ENCODE assay signal across 9 mouse cellular contexts in genomic region chr3:87157297-87157696, GRCm38 (mm10). TPM values are rescaled to one million over a fixed set of nuclear protein-coding genes. Genes with fewer than 3 reads are reported as not detected.
DNase-seq lines count a peak whose midpoint lies in the region; ATAC-seq lines count a peak whose summit lies in the region.
"Had no signal": no experiment of that assay in that cellular context is flagged by ENCODE, and none has a peak within 500 bp of the region (broad histone marks: within the 10 kb centered on the region; RNA-seq: fewer than 3 reads in every experiment).

No protein-coding gene starts in this region.

- 56% methylated on average over 6 of the region's 6 CpGs for WGBS in kidney, embryonic 16.5 days
- WGBS in embryonic facial prominence, embryonic 15.5 days, result 32% methylated on average over 6 of the region's 6 CpGs
- 53% methylated on average over 6 of the region's 6 CpGs for WGBS in intestine, embryonic 15.5 days
- 75% methylated on average over 5 of the region's 6 CpGs for WGBS in neural tube, embryonic 13.5 days

- no peaks in the 10 kb centered on the region for H3K27me3 ChIP-seq in kidney, embryonic 16.5 days (ENCODE audit: insufficient read depth, low read length)
- no peaks in the 10 kb centered on the region for H3K27me3 ChIP-seq in embryonic facial prominence, embryonic 15.5 days
- H3K27me3 ChIP-seq in intestine, embryonic 15.5 days (replicated peaks), result no peaks in the 10 kb centered on the region
- H3K27me3 ChIP-seq in neural tube, embryonic 13.5 days, result no peaks in the 10 kb centered on the region

- no peak for DNase-seq in kidney, postnatal 10 days
- DNase-seq in left cerebral cortex, postnatal 4 days, result no peak
- DNase-seq: cerebellum, adult 8-10 months; thymus, adult 2 months had no signal

- no peak overlapping the region for H3K4me3 ChIP-seq in kidney, embryonic 16.5 days (ENCODE audit: low read length)
- no peak overlapping the region for H3K4me3 ChIP-seq in embryonic facial prominence, embryonic 15.5 days (replicated peaks)
- H3K4me3 ChIP-seq in intestine, embryonic 15.5 days (replicated peaks), result no peak overlapping the region
- H3K4me3 ChIP-seq in neural tube, embryonic 13.5 days, result no peak overlapping the region

- ATAC-seq in kidney, embryonic 16.5 days (ENCODE audit: low FRiP score, low TSS enrichment), result no peak
- no peak for ATAC-seq in embryonic facial prominence, embryonic 15.5 days (ENCODE audit: insufficient number of reproducible peaks, low FRiP score, low TSS enrichment, low read depth)
- no peak for ATAC-seq in intestine, embryonic 15.5 days
- no peak for ATAC-seq in neural tube, embryonic 13.5 days (ENCODE audit: low read depth)
- ATAC-seq in inflammation-experienced regulatory T-cells, adult 6 months, result no peak

- peaks cover 69% of the 10 kb centered on the region for H3K4me1 ChIP-seq in kidney, embryonic 16.5 days (ENCODE audit: insufficient read depth, low read length)
- peaks cover 79% of the 10 kb centered on the region for H3K4me1 ChIP-seq in embryonic facial prominence, embryonic 15.5 days
- peaks cover 37% of the 10 kb centered on the region for H3K4me1 ChIP-seq in intestine, embryonic 15.5 days (replicated peaks)
- H3K4me1 ChIP-seq in neural tube, embryonic 13.5 days (replicated peaks), result peaks cover 90% of the 10 kb centered on the region

- intact Hi-C loops in left cerebral cortex, postnatal 4 days (cut with DNase I), result no loop called here

- H3K9me3 ChIP-seq in kidney, embryonic 16.5 days (ENCODE audit: low read length), result no peaks in the 10 kb centered on the region
- no peaks in the 10 kb centered on the region for H3K9me3 ChIP-seq in embryonic facial prominence, embryonic 15.5 days (replicated peaks)
- H3K9me3 ChIP-seq in intestine, embryonic 15.5 days, result no peaks in the 10 kb centered on the region
- no peaks in the 10 kb centered on the region for H3K9me3 ChIP-seq in neural tube, embryonic 13.5 days

- H3K9ac ChIP-seq in kidney, embryonic 16.5 days (replicated peaks; ENCODE audit: low read length), result peak overlapping the region; percentile 23
- no peak overlapping the region for H3K9ac ChIP-seq in embryonic facial prominence, embryonic 15.5 days
- no peak overlapping the region for H3K9ac ChIP-seq in intestine, embryonic 15.5 days
- no peak overlapping the region for H3K9ac ChIP-seq in neural tube, embryonic 13.5 days

- 0 out of 2 replicates have a peak overlapping the region, but pooled peaks have one; percentile 29 for H3K4me2 ChIP-seq in kidney, embryonic 16.5 days (replicated peaks; ENCODE audit: low read depth, low read length)
- H3K4me2 ChIP-seq in embryonic facial prominence, embryonic 15.5 days (replicated peaks), result peak overlapping the region; percentile 28
- H3K4me2 ChIP-seq in intestine, embryonic 15.5 days (replicated peaks), result peak overlapping the region; percentile 35; the same call in 1 of the 2 replicates
- H3K4me2 ChIP-seq in neural tube, embryonic 13.5 days, result no peak overlapping the region

- peak overlapping the region; percentile 94 for H3K27ac ChIP-seq in kidney, embryonic 16.5 days (ENCODE audit: low read length)
- peak overlapping the region; percentile 93 for H3K27ac ChIP-seq in embryonic facial prominence, embryonic 15.5 days (replicated peaks)
- peak overlapping the region; percentile 86 for H3K27ac ChIP-seq in intestine, embryonic 15.5 days
- H3K27ac ChIP-seq in neural tube, embryonic 13.5 days (replicated peaks), result peak overlapping the region; percentile 68

- H3K36me3 ChIP-seq in kidney, embryonic 16.5 days (ENCODE audit: insufficient read depth, low read length), result no peaks in the 10 kb centered on the region
- H3K36me3 ChIP-seq in embryonic facial prominence, embryonic 15.5 days, result no peaks in the 10 kb centered on the region
- H3K36me3 ChIP-seq in intestine, embryonic 15.5 days, result no peaks in the 10 kb centered on the region
- no peaks in the 10 kb centered on the region for H3K36me3 ChIP-seq in neural tube, embryonic 13.5 days

RNA-seq across cellular contexts. Expression of gene Kirrel, which starts 17.2 kb away (rescaled TPM):
- polyA plus RNA-seq in kidney, embryonic 16.5 days (2015; fragmentation: Nextera tagmentation; extraction: Ambion mirVana), result 16.4 and 18.6 TPM in 2 replicates
- 19.6 and 20.1 TPM in 2 replicates for polyA plus RNA-seq in embryonic facial prominence, embryonic 15.5 days (2015; fragmentation: Nextera tagmentation; extraction: Ambion mirVana)
- 11.0 and 11.8 TPM in 2 replicates for polyA plus RNA-seq in intestine, embryonic 15.5 days (2015; fragmentation: Nextera tagmentation; extraction: Ambion mirVana)
- polyA plus RNA-seq in neural tube, embryonic 13.5 days (2015; fragmentation: Nextera tagmentation; extraction: Ambion mirVana), result 9.8 and 10.4 TPM in 2 replicates
- total RNA-seq in left cerebral cortex, postnatal 4 days (2021), result 1 to 10 TPM; 9.1 to 9.5 TPM
- not detected for polyA plus RNA-seq in inflammation-experienced regulatory T-cells, adult 6 months (2017; shearing (Covaris generic))

Comparison
In these comparisons a context has a peak if more than half of its experiments do, and no peak if none do; other contexts are left out.
1. RNA of gene Kirrel, which starts 17.2 kb away (polyA plus RNA-seq): 19.6 to 20.1 TPM in embryonic facial prominence, embryonic 15.5 days, 16.4 to 18.6 TPM in kidney, embryonic 16.5 days, 11.0 to 11.8 TPM in intestine, embryonic 15.5 days and 9.8 to 10.4 TPM in neural tube, embryonic 13.5 days; not detected in inflammation-experienced regulatory T-cells, adult 6 months; every median in the first group is over 10 times any median in the second.
2. Peak in every context shown above with its lines, with median percentiles within 50 percentile points of each other: H3K27ac ChIP-seq.